Mouse (Mus musculus) embryonic facial prominence, embryonic 11.5 days (tissue): ENCODE measurements at regions not wholly inside any gene's neighbourhood (a gene's known extent, or its start where the extent isn't known, plus 50 kb on each side); places are given as distances from the start of the nearest gene placed in this dataset.

Experiments used
- ATAC-seq: fragments of 200-750 bp; cut with Nextera tagmentation; replicated peaks from 2 replicates; pipeline ENCODE4 v1.8.0; 2017; ENCODE audit warnings: low read depth; ENCODE audit not compliant: insufficient number of reproducible peaks, low FRiP score, low TSS enrichment
- DNase-seq: peaks from one replicate; pipeline ENCODE4 v3.0.0-alpha.2; 2015; ENCODE audit warnings: low spot score
- H3K27ac ChIP-seq: fragments of 300-500 bp; sonication (generic); replicated peaks from 2 replicates; pipeline ENCODE4 v1.5.1; 2014; ENCODE audit warnings: mild to moderate bottlenecking, low read depth, low read length, control low read depth
- H3K27me3 ChIP-seq: fragments of 300-500 bp; sonication (generic); 2 replicates; pipeline ENCODE4 v1.6.1; 2014; ENCODE audit warnings: mild to moderate bottlenecking, low read length, moderate library complexity, mixed read lengths; ENCODE audit not compliant: control insufficient read depth, insufficient read depth
- H3K36me3 ChIP-seq: fragments of 300-500 bp; sonication (generic); replicated peaks from 2 replicates; pipeline ENCODE4 v1.6.1; 2014; ENCODE audit warnings: low read depth, mild to moderate bottlenecking, low read length, moderate library complexity, mixed read lengths; ENCODE audit not compliant: control insufficient read depth, insufficient read depth
- H3K4me1 ChIP-seq: fragments of 300-500 bp; sonication (generic); 2 replicates; pipeline ENCODE4 v1.6.1; 2014; ENCODE audit warnings: low read length, mixed read lengths; ENCODE audit not compliant: control insufficient read depth, insufficient read depth
- H3K4me2 ChIP-seq: fragments of 300-500 bp; sonication (generic); 2 replicates; pipeline ENCODE4 v1.6.1; 2014; ENCODE audit warnings: low read depth, mild to moderate bottlenecking, control low read depth, low read length, moderate library complexity
- H3K4me3 ChIP-seq: fragments of 300-500 bp; sonication (generic); 2 replicates; pipeline ENCODE4 v1.5.1; 2014; ENCODE audit warnings: low read depth, low read length, control low read depth
- H3K9ac ChIP-seq: fragments of 300-500 bp; sonication (generic); replicated peaks from 2 replicates; pipeline ENCODE4 v1.6.1; 2014; ENCODE audit warnings: mild to moderate bottlenecking, control low read depth, low read length
- H3K9me3 ChIP-seq: fragments of 300-500 bp; sonication (generic); replicated peaks from 2 replicates; pipeline ENCODE4 v1.6.1; 2016; ENCODE audit warnings: mild to moderate bottlenecking, low read length, inconsistent platforms, mixed read lengths; ENCODE audit not compliant: control insufficient read depth
- WGBS: fragments of 180-500 bp; shearing (Covaris S2); extraction: QIAGEN DNeasy Blood & Tissue Kit; methylation state at CpG from one replicate; pipeline ENCODE4 v1.1.7; 2014; 5-methylcytosine and 5-hydroxymethylcytosine counted together

GRCm38 (mm10) chr2:115399987-115400550, 181.4 kb upstream of the BC052040 start:
- ATAC-seq: no peak
- 91% methylated on average over 10 of the region's 10 CpGs for WGBS
- DNase-seq: no peak
- Histone ChIP-seq H3K36me3 (no peaks in the 10 kb centered on the region), H3K27ac (no peak overlapping the region), H3K4me1 (no peaks in the 10 kb centered on the region), H3K9me3 (no peaks in the 10 kb centered on the region), H3K4me2 (no peak overlapping the region), H3K4me3 (no peak overlapping the region), H3K27me3 (no peaks in the 10 kb centered on the region), H3K9ac (no peak overlapping the region)

- DNase-seq: no peak
- H3K9me3 ChIP-seq: no peaks in the 10 kb centered on the region
- no peak overlapping the region for H3K4me2 ChIP-seq
- 72% methylated on average over 2 of the region's 2 CpGs for WGBS
- no peak for ATAC-seq
- H3K36me3 ChIP-seq: no peaks in the 10 kb centered on the region
- no peak overlapping the region for H3K27ac ChIP-seq
- H3K9ac ChIP-seq: no peak overlapping the region
- no peaks in the 10 kb centered on the region for H3K4me1 ChIP-seq
- no peaks in the 10 kb centered on the region for H3K27me3 ChIP-seq
- no peak overlapping the region for H3K4me3 ChIP-seq
Observed at GRCm38 (mm10) chr2:115402246-115402645, 179.3 kb upstream of the BC052040 start.

- Histone ChIP-seq H3K27me3 (no peaks in the 10 kb centered on the region), H3K9ac (no peak overlapping the region), H3K4me2 (no peak overlapping the region), H3K36me3 (no peaks in the 10 kb centered on the region), H3K4me3 (no peak overlapping the region), H3K4me1 (no peaks in the 10 kb centered on the region), H3K27ac (no peak overlapping the region), H3K9me3 (no peaks in the 10 kb centered on the region)
- WGBS: 53% methylated on average over 2 of the region's 2 CpGs
- ATAC-seq (no peak), DNase-seq (no peak)
Observed at GRCm38 (mm10) chr2:115432476-115432875, 149.0 kb upstream of the BC052040 start.

GRCm38 (mm10) chr2:115441100-115441499, 140.4 kb upstream of the BC052040 start:
- H3K36me3 ChIP-seq: no peaks in the 10 kb centered on the region
- H3K4me1 ChIP-seq: no peaks in the 10 kb centered on the region
- H3K4me3 ChIP-seq: no peak overlapping the region
- no peaks in the 10 kb centered on the region for H3K27me3 ChIP-seq
- H3K9ac ChIP-seq: no peak overlapping the region
- DNase-seq: no peak
- H3K9me3 ChIP-seq: no peaks in the 10 kb centered on the region
- no peak overlapping the region for H3K27ac ChIP-seq
- H3K4me2 ChIP-seq: no peak overlapping the region
- 44% methylated on average over 1 of the region's 1 CpGs for WGBS
- no peak for ATAC-seq

GRCm38 (mm10) chr2:115449783-115450483, 131.6 kb upstream of the BC052040 start:
- Histone ChIP-seq H3K4me2 (no peak overlapping the region), H3K9me3 (no peaks in the 10 kb centered on the region), H3K36me3 (no peaks in the 10 kb centered on the region), H3K4me1 (no peaks in the 10 kb centered on the region), H3K27me3 (no peaks in the 10 kb centered on the region), H3K27ac (no peak overlapping the region), H3K9ac (no peak overlapping the region), H3K4me3 (no peak overlapping the region)
- WGBS: 74% methylated on average over 6 of the region's 6 CpGs
- DNase-seq: no peak
- ATAC-seq: no peak

- Histone ChIP-seq H3K36me3 (no peaks in the 10 kb centered on the region), H3K27ac (no peak overlapping the region), H3K4me2 (no peak overlapping the region), H3K4me3 (no peak overlapping the region), H3K27me3 (no peaks in the 10 kb centered on the region), H3K9me3 (no peaks in the 10 kb centered on the region), H3K4me1 (no peaks in the 10 kb centered on the region), H3K9ac (no peak overlapping the region)
- ATAC-seq: no peak
- no peak for DNase-seq
- 31% methylated on average over 6 of the region's 6 CpGs for WGBS
Observed at GRCm38 (mm10) chr2:115455593-115455992, 125.9 kb upstream of the BC052040 start.

GRCm38 (mm10) chr2:115456372-115457022, 125.0 kb upstream of the BC052040 start:
- Histone ChIP-seq H3K27me3 (no peaks in the 10 kb centered on the region), H3K4me1 (no peaks in the 10 kb centered on the region), H3K4me3 (no peak overlapping the region), H3K4me2 (no peak overlapping the region), H3K27ac (no peak overlapping the region), H3K36me3 (no peaks in the 10 kb centered on the region), H3K9me3 (no peaks in the 10 kb centered on the region), H3K9ac (no peak overlapping the region)
- WGBS: 62% methylated on average over 5 of the region's 5 CpGs
- DNase-seq (no peak), ATAC-seq (no peak)
